ENCODE assay signal across 9 mouse cellular contexts in the genomic region with DNA sequence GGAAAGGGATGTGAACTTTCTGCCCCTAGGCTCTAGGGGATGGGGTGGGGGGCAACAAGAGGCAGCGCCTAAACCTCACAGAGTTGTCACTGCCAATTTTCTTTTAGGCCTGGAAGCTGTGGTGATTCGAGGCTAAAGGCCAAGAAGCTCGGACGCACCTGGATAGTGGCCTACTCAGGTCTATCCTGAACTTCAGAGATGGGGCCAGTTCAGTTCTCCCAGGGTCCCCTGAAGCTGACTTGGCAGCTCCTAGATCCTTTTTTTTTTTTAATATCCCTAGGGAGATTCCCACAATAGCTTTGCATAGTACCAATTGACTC. TPM values are rescaled to one million over a fixed set of nuclear protein-coding genes. Genes with fewer than 3 reads are reported as not detected.
A peak's percentile ranks its signal among the peaks of the same experiment; 100 is the strongest.
DNase-seq lines count a peak whose midpoint lies in the region; ATAC-seq and TF ChIP-seq lines count a peak whose summit lies in the region.
"Had no signal": no experiment of that assay in that cellular context is flagged by ENCODE, and none has a peak within 500 bp of the region (broad histone marks: within the 10 kb centered on the region; RNA-seq: fewer than 3 reads in every experiment).

No protein-coding gene starts in this region.

- DNase-seq in lung, adult 2 months, result no peak
- no peak for DNase-seq in lung, postnatal 14 days
- DNase-seq in layer of hippocampus, adult 18-20 months (ENCODE audit: low spot score in 2 of 2), result no peak
- no peak for DNase-seq in left cerebral cortex, postnatal 36 days (ENCODE audit: low spot score in 2 of 2)
- DNase-seq in right cerebral cortex, adult 2 months (ENCODE audit: low spot score in 2 of 2), result no peak

- H3K4me3 ChIP-seq in lung, adult 2 months (replicated peaks; ENCODE audit: extremely low read depth, low read depth, low read length), result peak overlapping the region; percentile 58
- H3K4me3 ChIP-seq in embryonic facial prominence, embryonic 15.5 days (replicated peaks), result peak overlapping the region; percentile 71
- H3K4me3 ChIP-seq in intestine, embryonic 16.5 days (ENCODE audit: low read length), result peak overlapping the region; percentile 73
- H3K4me3 ChIP-seq in neural tube, embryonic 12.5 days, result peak overlapping the region; percentile 70

- intact Hi-C loops in left cerebral cortex, postnatal 36 days (cut with DNase I), result no loop called here

- peak overlapping the region; percentile 96 for H3K4me2 ChIP-seq in embryonic facial prominence, embryonic 15.5 days (replicated peaks)
- peak overlapping the region; percentile 95 for H3K4me2 ChIP-seq in intestine, embryonic 16.5 days (ENCODE audit: low read depth, low read length)
- H3K4me2 ChIP-seq in neural tube, embryonic 12.5 days (replicated peaks), result peak overlapping the region; percentile 95

- ATAC-seq in embryonic facial prominence, embryonic 15.5 days (ENCODE audit: insufficient number of reproducible peaks, low FRiP score, low TSS enrichment, low read depth), result no peak
- ATAC-seq in intestine, embryonic 16.5 days, result no peak
- no peak for ATAC-seq in neural tube, embryonic 12.5 days (ENCODE audit: low FRiP score, low read depth)

- no peak for TF ChIP-seq CTCF in lung, adult 2 months (IDR thresholded peaks at IDR 0.05; ENCODE audit: insufficient read depth, low read length)

- no peak overlapping the region; the same call in 1 of the 2 replicates for H3K9ac ChIP-seq in embryonic facial prominence, embryonic 15.5 days
- peak overlapping the region; percentile 72 for H3K9ac ChIP-seq in intestine, embryonic 16.5 days (ENCODE audit: low read depth, low read length)
- peak overlapping the region; percentile 86 for H3K9ac ChIP-seq in neural tube, embryonic 12.5 days

- no peaks in the 10 kb centered on the region for H3K9me3 ChIP-seq in embryonic facial prominence, embryonic 15.5 days (replicated peaks)
- H3K9me3 ChIP-seq in intestine, embryonic 16.5 days (ENCODE audit: control insufficient read depth, low read length), result no peaks in the 10 kb centered on the region
- H3K9me3 ChIP-seq in neural tube, embryonic 12.5 days, result no peaks in the 10 kb centered on the region

- H3K27me3 ChIP-seq in embryonic facial prominence, embryonic 15.5 days, result peaks cover 88% of the 10 kb centered on the region
- peaks cover 56% of the 10 kb centered on the region for H3K27me3 ChIP-seq in intestine, embryonic 16.5 days (replicated peaks; ENCODE audit: control insufficient read depth, insufficient read depth, low read length)
- peaks cover 61% of the 10 kb centered on the region for H3K27me3 ChIP-seq in neural tube, embryonic 12.5 days (replicated peaks)

- WGBS in lung, adult 2 months, result 71% methylated on average over 4 of the region's 4 CpGs
- WGBS in embryonic facial prominence, embryonic 15.5 days, result 31% methylated on average over 4 of the region's 4 CpGs
- WGBS in intestine, embryonic 16.5 days, result 49% methylated on average over 4 of the region's 4 CpGs
- WGBS in neural tube, embryonic 12.5 days, result 16% methylated on average over 4 of the region's 4 CpGs

- 0 out of 2 replicates have a peak overlapping the region, but pooled peaks have one; percentile 63 for H3K27ac ChIP-seq in embryonic facial prominence, embryonic 15.5 days (replicated peaks)
- H3K27ac ChIP-seq in intestine, embryonic 16.5 days (ENCODE audit: low read length), result peak overlapping the region; percentile 75
- H3K27ac ChIP-seq in neural tube, embryonic 12.5 days, result peak overlapping the region; percentile 62; the same call in 1 of the 2 replicates
- H3K27ac ChIP-seq: macrophage had no signal

- TF ChIP-seq POLR2A in lung, adult 2 months (IDR thresholded peaks at IDR 0.05; ENCODE audit: borderline replicate concordance, extremely low read depth, low read depth, low read length), result no peak

- H3K36me3 ChIP-seq in embryonic facial prominence, embryonic 15.5 days, result no peaks in the 10 kb centered on the region
- H3K36me3 ChIP-seq in intestine, embryonic 16.5 days (ENCODE audit: control insufficient read depth, insufficient read depth, low read length), result no peaks in the 10 kb centered on the region
- H3K36me3 ChIP-seq in neural tube, embryonic 12.5 days, result 0 out of 2 replicates have a peak, but pooled peaks cover 3% of the 10 kb centered on the region

- H3K4me1 ChIP-seq in lung, adult 2 months (ENCODE audit: control insufficient read depth, insufficient read depth, low read length), result peaks cover 10% of the 10 kb centered on the region; the same call in 1 of the 2 replicates
- H3K4me1 ChIP-seq in embryonic facial prominence, embryonic 15.5 days, result peaks cover 38% of the 10 kb centered on the region
- peaks cover 21% of the 10 kb centered on the region for H3K4me1 ChIP-seq in intestine, embryonic 16.5 days (ENCODE audit: control insufficient read depth, insufficient read depth, low read length)
- peaks cover 43% of the 10 kb centered on the region for H3K4me1 ChIP-seq in neural tube, embryonic 12.5 days

RNA-seq across cellular contexts. Expression of a gene that starts 13.2 kb away (rescaled TPM):
- 58.8 and 65.7 TPM in 2 replicates for polyA plus RNA-seq in lung, adult 2 months (2012; rRNA removed)
- 12.5 and 15.8 TPM in 2 replicates for polyA plus RNA-seq in embryonic facial prominence, embryonic 15.5 days (2015; fragmentation: Nextera tagmentation; extraction: Ambion mirVana)
- 5.6 and 6.2 TPM in 2 replicates for polyA plus RNA-seq in intestine, embryonic 16.5 days (2015; fragmentation: Nextera tagmentation; extraction: Ambion mirVana)
- 48.0 and 48.2 TPM in 2 replicates for polyA plus RNA-seq in neural tube, embryonic 12.5 days (2016; fragmentation: Nextera tagmentation; extraction: Ambion mirVana)
- total RNA-seq in layer of hippocampus, adult 18-20 months (2021), result 1 to 10 TPM; 5.7 to 6.9 TPM
- total RNA-seq in left cerebral cortex, postnatal 36 days (2021), result 1 to 10 TPM; 5.5 to 7.5 TPM

RNA-seq across cellular contexts. Expression of a gene that starts 44.5 kb away (rescaled TPM):
- polyA plus RNA-seq in lung, adult 2 months (2012; rRNA removed), result 10.8 and 11.7 TPM in 2 replicates
- 0.55 and 1.0 TPM in 2 replicates for polyA plus RNA-seq in embryonic facial prominence, embryonic 15.5 days (2015; fragmentation: Nextera tagmentation; extraction: Ambion mirVana)
- polyA plus RNA-seq in intestine, embryonic 16.5 days (2015; fragmentation: Nextera tagmentation; extraction: Ambion mirVana), result 0.54 and 0.65 TPM in 2 replicates
- polyA plus RNA-seq in neural tube, embryonic 12.5 days (2016; fragmentation: Nextera tagmentation; extraction: Ambion mirVana), result 1.3 TPM in 2 replicates
- total RNA-seq in layer of hippocampus, adult 18-20 months (2021), result 1 to 10 TPM; 2.4 to 2.8 TPM
- 1 to 10 TPM; 3.0 to 3.3 TPM for total RNA-seq in left cerebral cortex, postnatal 36 days (2021)
